Comparison of ENCODE assay signal across 15 mouse cellular contexts in the genomic region with DNA sequence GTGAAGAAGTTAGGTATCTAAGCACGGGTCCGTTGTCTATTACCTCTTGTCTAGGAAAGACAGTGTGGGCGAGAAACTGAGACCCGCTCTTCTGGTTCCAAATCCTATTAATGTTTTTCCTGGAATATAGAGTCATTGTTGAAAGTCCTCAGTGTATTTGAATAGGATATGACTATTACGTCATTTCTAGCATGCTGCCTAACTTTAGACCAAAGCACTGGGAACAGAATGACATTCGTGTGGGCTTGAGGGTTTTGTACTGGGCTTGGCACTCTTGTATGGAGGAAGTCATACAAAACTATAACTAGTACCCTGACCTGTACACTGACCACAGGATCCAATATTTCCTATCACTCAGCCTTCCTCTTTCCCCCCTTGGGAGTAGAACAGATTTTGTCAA.
"Had no signal": no experiment of that assay in that cellular context is flagged by ENCODE, and none has a peak within 500 bp of the region (broad histone marks: within the 10 kb centered on the region; RNA-seq: fewer than 3 reads in every experiment).

No protein-coding gene starts in this region.

- DNase-seq: kidney, adult 18-20 months; kidney, postnatal 10 days; kidney, postnatal 4 days; liver; liver, embryonic 13.5 days; liver, postnatal 0 days; right cerebral cortex, postnatal 4 days; spleen, adult 18-20 months; thymus, adult 18-20 months; thymus, postnatal 25 days had no signal

- H3K9me3 ChIP-seq: limb, embryonic 12.5 days; liver, embryonic 13.5 days; lung, embryonic 15.5 days; megakaryocyte, embryonic 14.5 days; neural tube, embryonic 13.5 days had no signal

- H3K27ac ChIP-seq: limb, embryonic 12.5 days; liver, embryonic 13.5 days; lung, embryonic 15.5 days; macrophage; neural tube, embryonic 13.5 days had no signal

- H3K36me3 ChIP-seq: limb, embryonic 12.5 days; liver, embryonic 13.5 days; lung, embryonic 15.5 days; neural tube, embryonic 13.5 days had no signal

- H3K4me1 ChIP-seq: limb, embryonic 12.5 days; liver, embryonic 13.5 days; megakaryocyte, embryonic 14.5 days; neural tube, embryonic 13.5 days had no signal

- H3K4me3 ChIP-seq: limb, embryonic 12.5 days; liver, embryonic 13.5 days; lung, embryonic 15.5 days; megakaryocyte, embryonic 14.5 days; neural tube, embryonic 13.5 days had no signal

- H3K27me3 ChIP-seq: limb, embryonic 12.5 days; liver, embryonic 13.5 days; lung, embryonic 15.5 days; megakaryocyte, embryonic 14.5 days; neural tube, embryonic 13.5 days had no signal
